Mouse (Mus musculus) activated CD4-positive, CD25-positive, alpha-beta regulatory T cell, adult 4 months (primary cell): Measurements from ENCODE around the gene 4931414P19Rik. TPM values are rescaled to one million over a fixed set of nuclear protein-coding genes. Genes with fewer than 3 reads are reported as not detected.
A peak's percentile ranks its signal among the peaks of the same experiment; 100 is the strongest.
"Not testable (repeated sequence)": the region's sequence is repeated elsewhere in the genome, so short reads cannot be mapped to it uniquely, and the experiment has no call there.

Source experiments
- ATAC-seq: one replicate; pipeline ENCODE4 v1.8.0; 2017
- polyA plus RNA-seq, 2 experiments: library from polyadenylated mRNA; unstranded; fragments of 100-300 nt; shearing (Covaris generic); gene quantifications; one replicate each; pipeline ENCODE4 v1.2.1; 2017

The 4931414P19Rik gene
- polyA plus RNA-seq, 2 experiments from 2014 or later, result 2.3 TPM

DNA sequence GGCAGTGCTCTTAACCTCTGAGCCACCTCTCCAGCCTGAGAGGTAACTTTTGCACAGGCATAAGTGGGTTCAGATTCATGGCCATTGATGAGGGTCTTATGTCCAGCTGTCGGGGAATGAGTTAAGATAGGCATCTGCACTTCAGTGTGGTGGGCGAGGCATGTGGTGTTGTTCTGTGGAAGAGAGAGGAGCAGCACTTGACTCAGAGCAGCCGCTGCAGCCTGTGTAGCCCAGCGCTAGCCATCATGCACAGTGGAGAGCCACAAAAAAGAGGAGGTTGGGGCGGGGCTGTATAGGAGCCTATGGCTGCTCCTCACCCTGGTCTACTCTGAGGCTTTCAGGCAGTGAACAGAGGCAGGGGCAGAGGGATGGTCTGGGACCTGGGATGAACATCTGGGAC is 22.3 kb upstream of the 4931414P19Rik start:
- ATAC-seq, result no peak

DNA sequence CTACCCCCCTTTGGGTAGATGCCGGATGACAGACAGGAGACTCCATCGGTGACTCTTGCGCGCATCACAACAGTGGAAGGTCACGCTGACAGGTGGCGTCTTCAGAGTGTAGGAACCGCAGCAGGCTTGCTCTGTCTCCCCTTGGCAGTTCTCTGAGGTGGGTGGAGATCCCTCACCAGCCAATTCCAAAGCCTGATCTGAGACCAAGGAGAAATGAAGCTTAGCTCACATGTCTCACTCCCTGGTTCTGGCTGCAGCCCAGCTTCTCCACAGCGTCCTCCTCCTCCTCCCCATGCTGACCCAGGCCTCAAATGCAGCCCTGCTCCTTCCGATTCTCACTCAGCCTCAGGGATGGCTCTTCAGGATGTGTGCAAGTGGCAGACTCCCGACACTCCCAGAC is 19.2 kb upstream of the 4931414P19Rik start:
- no peak for ATAC-seq

DNA sequence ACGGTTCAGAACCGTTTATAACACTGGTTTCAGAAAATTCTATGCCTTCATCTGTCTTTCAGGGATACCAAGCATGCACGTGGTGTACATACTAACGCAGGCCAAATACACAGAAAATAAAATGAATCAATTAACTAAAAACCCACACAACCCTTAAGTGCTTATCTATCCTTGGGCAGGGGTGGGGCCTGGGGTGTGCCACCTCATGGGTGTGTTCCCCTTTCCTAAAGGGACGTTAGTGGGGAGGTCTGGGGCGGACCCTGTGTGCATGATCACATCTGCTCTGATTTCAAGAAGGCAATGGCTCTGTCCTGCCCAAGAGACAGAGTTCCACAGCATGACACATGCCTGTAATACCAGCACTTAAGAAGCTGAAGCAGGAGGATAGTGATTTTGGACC is 17.5 kb upstream of the 4931414P19Rik start:
- ATAC-seq, result no peak

DNA sequence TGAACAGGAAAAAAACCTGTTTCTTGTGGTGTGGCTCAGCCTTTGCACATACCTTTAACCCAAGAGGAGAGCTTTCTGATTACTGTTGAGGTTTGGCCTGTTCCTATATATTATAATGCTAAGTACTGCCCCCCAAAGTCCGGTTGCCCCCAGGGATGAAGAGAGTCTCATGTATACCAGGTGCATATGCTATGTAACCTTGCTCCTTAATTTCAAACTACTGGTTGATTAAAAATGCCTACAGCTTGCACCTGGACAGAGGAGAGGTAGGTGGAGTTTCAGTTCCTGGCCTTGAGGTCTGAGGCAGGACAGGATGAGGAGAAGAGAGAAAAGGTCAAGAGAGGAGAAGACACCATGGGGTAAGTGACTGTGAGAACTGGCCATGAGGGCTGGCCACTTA is 15.3 kb upstream of the 4931414P19Rik start, which contains the start of gene Psmb11:
Gene Psmb11 (plus strand): TSS at position 301 of the 400 bp plus-strand sequence.
- no peak for ATAC-seq

DNA sequence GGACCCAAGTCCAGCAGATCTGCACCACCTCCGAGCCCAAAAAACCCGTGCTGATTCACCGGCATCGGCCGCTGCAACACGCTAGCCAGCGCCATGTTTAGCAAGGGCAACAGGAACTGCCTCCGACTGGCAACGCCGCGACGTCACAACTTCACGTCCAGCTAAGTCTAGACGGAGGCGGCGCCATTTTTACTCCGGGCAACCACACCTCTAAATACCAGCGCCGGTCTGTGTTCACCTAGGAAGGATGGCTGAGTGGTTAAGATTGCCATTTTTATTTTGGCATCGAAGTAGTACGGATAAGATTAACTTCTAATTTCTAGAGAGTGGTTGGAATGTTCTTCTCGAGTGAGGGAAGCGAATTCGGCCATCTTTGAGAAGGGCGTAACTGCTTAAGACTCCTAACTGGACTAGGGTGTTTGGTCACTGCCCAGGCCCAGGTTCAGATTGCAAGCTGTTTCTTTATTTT is 12.1 kb upstream of the 4931414P19Rik start, which contains the start of gene Psmb5:
Gene Psmb5 (minus strand): TSS at position 126 of the 469 bp plus-strand sequence.
- peak; percentile 98 for ATAC-seq

DNA sequence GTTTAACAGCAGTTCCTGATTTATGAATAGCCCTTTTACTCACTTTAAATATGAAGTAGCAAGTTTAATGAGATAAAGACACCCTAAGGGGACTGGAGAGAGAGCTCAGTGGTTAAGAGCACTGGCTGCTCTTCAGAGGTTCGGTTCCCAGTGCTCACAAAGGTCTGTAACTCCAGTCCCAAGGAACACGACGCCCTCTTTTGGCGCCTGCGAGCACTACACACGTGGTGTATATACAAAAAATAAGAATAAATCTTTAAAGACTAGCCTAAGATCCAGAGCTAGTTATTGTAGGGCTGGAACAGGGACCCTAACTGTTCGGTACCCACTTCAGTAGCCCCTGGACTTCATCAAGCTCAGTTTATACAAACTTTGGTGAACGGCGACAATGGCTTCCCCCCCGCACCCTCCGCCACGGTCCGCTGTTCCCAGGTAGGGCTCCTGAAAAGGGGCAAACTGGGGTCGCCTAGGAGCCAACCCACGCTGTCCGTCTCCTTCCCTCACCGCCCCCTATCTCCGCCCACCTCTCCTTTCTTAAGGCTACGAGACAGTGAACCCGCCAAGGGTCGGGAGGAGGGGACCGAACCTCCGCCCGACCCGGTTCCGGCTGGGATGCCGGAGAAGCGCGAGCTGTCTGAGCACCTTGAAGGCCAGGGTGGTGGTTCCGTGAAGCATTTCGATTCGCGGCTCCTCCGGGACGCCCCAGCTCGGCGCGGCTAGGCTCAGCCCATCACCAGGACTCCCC is 11.5 kb upstream of the 4931414P19Rik start:
- peak; percentile 48 for ATAC-seq

DNA sequence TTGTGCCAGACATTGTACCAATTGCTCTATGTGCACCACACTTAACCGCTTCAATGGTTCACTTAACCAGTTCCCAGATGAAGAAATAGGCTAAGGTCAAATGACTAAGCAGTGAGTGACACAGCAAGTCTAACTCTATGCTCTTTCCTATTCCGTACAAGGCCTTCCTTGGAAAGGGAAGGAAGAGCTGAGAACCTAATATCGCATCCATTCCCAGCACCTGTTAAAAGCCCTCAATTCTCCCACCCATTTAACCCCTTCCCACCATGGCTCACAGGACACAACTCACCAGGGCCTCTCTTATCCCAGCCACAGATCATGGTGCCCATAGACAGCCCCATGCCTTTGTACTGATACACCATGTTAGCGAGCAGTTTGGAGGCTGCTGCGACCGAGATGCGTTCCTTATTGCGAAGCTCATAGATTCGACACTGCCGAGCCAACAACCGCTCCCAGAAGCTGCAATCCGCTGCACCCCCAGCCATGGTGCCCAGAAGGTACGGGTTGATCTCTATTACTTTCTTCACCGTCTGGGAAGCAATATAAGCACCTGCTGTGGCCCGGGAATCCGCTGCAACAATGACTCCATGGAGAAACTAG is 10.5 kb upstream of the 4931414P19Rik start:
- no peak for ATAC-seq

DNA sequence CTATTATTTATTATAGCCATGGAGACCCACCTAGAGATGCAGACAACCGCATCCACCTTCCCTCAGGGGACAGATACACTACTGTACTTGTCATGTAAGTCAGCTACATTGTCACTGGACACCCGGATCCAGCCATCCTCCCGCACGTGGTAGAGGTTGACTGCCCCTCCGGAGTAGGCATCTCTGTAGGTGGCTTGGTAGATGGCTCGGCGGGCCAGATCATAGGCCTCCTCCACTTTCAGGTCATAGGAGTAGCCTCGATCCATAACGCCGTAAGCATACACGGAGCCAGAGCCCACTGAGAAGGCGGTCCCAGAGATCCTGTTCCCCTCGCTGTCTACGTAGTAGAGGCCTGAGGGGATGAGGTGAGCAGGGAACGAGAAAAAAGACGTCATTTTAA is 8.3 kb upstream of the 4931414P19Rik start:
- not testable (repeated sequence) for ATAC-seq

DNA sequence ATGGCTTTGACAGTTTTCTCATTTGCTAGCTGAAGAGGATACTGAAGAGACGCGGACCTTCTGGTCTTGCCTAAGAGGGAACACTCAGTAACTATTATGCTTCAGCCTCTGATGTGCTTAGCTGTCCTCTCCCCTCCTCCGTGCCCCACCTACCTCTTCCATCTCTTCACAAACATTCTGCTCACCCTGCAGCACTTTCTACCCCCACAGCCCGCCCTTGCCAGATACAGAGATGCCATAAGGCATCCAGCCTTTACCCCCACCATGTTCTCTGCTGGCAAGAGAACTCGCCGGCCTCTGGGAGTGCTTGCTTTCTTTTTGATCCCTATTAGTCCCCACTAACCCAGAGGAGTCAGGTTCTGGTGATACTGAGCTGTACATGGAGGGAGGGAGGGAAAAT is 4.9 kb upstream of the 4931414P19Rik start:
- no peak for ATAC-seq

DNA sequence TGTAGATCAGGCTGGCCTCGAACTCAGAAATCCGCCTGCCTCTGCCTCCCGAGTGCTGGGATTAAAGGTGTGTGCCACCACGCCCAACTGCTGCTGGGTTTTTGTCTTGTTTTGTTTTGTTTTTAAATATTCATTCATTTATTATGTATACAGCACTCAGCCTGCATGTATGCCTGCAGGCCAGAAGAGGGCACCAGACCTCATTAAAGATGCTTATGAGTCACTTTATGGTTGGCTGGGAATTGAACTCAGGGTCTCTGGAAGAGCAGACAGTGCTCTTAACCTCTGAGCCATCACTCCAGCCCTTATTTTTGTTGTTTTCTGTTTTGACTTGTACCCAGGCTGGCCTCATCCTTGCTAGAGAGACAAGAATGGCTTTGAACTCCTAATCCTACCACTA is 4.2 kb upstream of the 4931414P19Rik start:
- peak; percentile 60 for ATAC-seq

DNA sequence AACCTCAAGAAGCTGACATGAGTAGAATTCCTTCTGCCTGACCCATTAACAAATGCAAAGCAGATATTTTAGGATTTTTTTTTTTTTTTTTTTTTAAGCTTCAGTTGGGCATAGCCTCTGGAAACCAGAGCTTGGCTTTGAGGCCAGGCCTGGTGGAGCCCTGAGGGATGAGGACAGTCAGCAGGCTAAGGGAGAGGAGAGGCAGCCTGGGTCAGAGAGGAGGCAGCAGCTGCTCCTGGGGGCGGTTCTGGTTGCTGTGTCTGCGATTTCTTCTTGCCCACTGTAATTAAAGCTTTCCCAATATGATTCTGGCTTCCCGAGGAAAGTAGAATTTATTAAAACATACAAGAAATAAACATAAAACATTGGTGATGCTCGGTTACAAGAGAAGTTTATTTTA is 3.5 kb upstream of the 4931414P19Rik start:
- ATAC-seq, result no peak

DNA sequence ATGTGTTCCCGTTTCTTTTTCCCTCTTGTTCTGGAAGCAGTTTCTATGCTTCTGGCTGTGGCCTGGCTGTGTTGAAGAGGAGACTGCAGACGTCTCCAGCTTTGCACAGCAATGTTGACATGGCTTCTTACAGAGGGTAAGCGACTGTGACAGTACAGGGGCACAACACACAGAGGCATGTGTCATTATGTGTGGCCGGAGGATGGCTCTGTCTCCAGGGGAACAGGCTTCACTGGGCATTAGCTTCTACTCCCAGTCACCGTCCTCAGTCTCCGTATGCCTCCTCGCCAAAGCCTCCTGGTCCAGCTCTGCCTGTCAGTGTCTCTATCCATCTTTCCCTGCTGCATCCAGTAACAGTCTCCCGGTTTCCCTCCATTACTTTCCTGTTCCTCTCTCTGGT is 1.4 kb upstream of the 4931414P19Rik start:
- ATAC-seq, result no peak

DNA sequence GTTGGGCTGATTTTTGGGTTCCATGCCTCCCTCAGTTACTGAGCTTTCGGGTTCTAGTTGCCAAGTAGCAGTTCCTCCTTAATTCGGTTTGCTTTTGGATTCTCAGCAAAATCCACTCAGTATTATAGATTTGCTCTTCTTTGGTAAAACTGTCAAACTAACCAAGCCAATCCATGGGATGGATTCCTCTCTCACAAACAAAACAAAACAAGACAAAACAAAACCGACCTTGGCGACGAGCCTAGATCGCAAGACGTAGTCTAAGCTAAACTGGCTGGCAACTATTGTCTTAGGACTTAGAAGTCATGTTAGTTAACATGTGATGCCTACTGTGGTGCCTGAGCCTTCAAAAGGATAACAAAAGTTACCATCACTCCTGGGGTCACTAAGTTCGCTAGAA is 2.1 kb downstream of the 4931414P19Rik start:
- ATAC-seq, result no peak

DNA sequence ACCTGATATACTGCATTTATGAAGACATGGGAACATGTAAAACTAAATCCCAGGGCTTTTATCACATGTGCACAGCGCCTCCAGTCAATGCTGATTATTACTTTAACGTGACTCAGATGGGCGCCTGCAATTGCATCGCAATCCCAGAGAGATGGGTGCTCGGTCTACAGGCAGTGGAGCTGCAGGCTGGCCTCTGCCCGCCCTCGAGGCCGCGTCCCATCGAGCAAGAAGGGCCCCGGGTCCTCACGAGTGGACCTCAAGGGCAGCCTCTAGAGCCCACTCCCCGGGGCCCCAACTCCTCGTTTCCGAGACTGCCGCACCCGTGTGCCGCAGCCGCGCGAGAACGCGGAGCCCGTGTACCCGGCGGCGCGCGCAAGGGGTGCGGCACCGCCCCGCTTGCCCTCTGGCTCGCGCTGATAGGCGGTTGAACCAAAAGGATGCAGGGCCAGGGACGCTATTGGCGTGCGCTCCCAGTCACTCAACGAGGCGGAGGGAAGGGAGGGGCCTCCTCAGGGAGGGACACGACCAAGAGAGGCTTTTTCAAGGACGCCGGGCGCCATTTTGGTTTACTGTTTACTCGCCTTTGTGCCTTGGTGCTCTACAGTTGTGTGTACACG is 2.6 kb downstream of the 4931414P19Rik start:
- ATAC-seq, result peak; percentile 100

DNA sequence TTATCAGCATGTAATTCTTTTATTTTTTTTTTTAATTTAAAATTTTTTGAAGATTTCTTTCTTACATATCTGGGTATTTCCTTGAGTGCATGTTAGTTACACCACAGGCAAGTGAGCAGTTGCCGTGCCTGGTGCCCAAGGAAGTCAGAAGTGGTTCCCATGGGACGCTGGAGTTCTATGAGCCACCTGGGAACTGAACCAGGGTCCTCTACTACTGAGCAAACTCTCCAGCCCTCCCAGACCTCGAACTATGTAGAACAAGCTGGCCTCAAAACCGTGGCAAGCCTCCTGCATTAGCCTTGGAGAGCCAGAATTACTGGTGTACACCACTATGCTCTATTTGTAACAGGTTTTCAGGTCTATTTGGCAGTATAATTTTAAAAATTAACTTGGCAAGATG is 3.2 kb downstream of the 4931414P19Rik start:
- ATAC-seq, result no peak

DNA sequence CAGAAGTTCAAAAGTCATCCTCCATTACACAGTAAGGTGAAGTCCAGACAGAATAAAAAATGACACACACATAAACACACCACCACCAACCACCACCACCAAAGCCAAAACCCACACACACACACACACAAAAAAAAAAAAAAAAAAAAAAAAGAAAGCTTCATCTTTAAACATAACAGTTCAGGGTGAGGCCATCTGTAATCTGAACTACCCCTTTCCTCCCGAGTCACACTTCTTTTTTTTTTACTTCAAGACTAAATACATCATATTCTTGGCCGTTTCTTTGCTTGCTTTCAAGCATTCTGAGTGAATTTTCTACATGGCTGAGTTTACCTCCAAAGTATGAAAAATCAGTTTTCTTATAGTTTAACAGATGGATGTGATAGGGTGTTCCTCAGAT is 4.2 kb downstream of the 4931414P19Rik start:
- ATAC-seq, result no peak

DNA sequence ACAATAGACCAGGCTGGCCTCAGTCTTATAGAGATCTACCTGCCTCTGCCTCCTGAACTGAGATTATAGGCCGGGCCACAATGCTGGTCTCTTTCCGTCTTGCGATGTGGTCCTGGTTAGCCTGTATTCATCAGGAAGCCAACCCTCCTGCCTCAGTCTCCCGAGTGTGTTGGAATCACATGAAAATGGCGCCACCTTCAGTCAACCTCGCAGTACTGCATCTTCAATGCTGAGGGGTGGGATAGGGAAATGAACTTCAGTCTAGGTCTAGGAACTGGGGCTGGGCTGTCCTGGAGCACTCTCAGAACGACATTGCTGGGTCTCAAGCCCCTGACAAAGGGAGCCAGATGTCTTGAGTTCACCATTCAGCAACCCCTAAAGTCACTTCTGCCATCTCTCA is 8.7 kb downstream of the 4931414P19Rik start:
- ATAC-seq, result no peak

DNA sequence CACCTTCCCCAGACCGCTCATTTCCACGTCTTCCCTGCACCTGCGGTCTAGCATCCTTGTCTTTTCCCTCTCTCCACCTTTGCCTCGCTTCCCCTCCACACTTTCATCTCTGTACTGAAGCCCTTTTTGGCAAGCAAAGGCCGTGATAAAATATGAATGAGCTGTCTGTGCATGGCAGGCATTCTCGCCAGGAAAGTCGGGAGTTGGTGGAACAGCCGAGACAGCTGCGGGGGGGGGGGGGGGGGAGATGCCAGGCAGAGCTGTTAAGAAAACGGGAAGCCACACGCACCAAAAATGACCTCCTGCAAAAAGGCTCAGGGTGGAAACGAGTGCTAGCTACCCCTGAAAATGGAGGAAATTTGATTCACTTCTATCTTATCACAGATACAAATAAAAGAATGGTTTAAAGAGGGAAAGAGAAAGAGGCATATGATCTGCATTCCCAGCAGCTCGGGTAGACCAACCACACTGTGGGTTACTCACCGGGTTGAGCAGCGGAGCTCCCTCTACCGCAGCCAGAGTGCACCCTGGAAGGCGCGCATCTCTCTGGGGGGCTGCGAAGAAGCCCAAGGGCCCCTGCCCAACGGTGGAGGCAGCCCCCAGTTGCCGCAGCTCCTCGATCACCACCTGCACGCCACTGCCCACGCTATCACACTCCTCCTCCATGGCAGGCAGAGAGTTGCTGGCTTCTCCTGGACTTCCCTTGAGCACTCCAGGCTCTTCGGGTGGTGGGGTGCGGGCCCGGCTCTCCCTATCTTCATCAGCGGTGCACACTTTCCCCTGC is 11.0 kb downstream of the 4931414P19Rik start:
- ATAC-seq, result no peak

DNA sequence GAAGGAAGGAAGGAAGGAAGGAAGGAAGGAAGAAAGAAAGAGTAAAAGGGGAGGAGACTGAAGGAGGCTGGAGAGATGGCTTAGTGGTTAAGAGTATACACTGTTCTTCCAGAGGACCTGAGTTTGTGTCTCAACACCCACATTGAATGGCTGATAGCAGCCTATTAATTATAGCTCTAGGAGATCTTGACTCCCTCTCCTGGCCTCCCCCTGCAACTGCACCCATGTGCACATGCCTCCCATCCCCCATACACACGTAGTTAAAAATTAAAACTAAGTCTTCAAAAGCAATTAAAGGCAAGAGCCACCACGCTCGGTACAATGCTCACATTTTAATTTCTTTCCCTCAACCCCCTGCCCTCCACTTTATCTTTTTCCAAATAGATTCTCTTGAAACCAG is 11.7 kb downstream of the 4931414P19Rik start:
- no peak for ATAC-seq

DNA sequence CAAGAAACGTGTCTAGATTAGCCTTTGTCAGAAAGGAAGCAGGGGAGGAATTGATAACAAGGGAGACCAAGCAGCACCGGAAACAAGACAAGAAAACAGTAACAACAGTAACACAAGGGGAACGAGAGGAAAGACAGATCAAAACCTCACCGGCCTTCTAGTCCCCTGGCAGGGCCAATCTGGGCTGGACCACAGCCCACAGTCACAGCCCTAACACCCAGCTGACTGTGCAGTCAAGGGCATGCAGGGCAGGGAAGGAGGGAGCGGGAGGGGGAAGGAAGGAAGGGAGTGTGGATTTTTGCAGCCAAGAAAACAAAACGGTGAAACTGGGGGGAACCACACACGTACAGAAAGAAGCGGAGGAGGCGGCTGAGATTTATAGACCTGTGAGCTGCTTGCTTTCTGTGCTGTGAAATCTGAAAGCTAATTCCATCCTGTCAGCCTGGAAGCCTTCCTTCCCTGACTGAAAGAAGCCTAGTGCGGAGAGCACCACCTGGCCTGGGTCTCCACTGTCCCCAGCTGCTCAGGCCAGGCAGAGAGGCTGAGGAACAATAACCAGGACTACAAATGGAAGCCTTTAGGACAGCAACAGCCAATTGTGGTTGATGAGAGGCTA is 13.4 kb downstream of the 4931414P19Rik start:
- ATAC-seq, result no peak

DNA sequence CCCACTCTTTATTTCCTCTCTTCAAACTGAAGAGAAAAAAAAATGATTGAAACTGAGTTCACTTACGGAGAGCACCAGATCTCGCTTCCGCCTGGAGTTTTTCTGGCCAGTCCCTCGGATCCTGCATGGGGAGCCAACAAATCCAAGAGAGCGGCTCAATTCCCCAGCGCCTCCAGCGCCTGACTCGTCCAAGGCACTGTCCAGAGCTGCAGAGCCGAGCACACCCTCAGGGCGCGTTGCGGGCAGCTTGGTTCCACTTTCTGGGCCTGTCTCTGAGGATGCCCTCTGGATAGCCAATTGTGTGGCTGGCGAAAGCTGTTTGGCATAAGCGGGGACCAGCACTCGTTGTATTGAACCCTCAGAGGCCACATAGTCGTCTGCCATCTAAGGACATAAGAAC is 14.7 kb downstream of the 4931414P19Rik start:
- no peak for ATAC-seq

DNA sequence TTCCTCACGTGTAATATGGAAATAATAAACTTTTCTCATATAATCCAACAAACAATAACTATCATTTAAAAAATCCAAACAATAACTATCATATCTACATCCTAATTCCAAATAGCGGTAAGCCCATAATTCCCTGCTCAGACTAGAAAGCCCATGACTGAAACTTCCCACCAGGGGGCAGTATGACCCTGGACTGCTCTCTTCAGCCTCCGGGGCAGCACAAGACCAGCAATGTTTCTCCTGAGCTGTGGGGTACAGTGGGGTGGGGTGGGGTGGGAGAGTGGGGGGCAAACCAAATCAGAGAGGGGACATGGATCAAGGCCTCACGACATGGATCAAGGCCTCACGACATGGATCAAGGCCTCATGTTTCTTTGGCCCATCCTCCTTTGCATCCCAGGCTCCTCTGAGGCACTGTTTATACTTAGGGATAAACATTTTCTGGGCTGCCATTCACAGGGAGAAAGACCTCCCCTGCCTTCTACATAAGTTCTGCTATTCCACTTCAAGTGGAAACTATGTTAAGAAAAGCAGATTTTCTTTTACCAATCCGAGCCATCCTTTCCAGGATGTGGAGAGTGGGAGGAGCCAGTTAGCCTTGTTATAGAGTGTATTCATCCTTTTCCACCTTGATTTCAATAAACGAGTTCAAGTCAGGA is 22.0 kb downstream of the 4931414P19Rik start:
- no peak for ATAC-seq
